Mouse (Mus musculus) bone marrow macrophage, adult 2 months (primary cell): Measurements from ENCODE around the gene Atg16l1.

Experiments
- CTCF ChIP-seq: IDR thresholded peaks from 2 replicates; pipeline ENCODE4 v1.5.1; 2012; ENCODE audit warnings: low read depth, mild to moderate bottlenecking, low read length, moderate library complexity
- POLR2A ChIP-seq: IDR thresholded peaks from 2 replicates; pipeline ENCODE4 v1.6.1; 2012; ENCODE audit warnings: mild to moderate bottlenecking, low read depth, low read length, borderline replicate concordance

DNA sequence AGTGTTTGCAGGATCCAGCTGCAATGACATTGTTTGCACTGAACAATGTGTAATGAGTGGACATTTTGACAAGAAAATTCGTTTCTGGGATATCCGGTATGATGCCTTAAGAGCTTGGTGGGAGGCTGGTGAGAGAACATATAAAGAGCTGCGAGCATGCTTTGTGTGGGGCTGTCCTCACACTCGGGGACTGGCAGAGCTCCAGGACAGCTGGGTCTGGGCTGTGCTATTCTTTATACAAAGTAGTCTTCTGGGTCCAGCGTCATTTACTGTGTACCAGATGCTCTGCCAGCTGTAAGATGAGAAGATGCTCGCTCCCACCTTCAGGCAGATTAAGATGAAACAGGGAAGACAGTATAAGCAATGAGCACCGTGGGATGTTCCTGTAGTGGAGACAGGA, 30.6 kb downstream of the Atg16l1 start:
- TF ChIP-seq CTCF = no peak
- TF ChIP-seq POLR2A = no peak
